Comparison of ENCODE assay signal across 8 mouse cellular contexts in genomic region chr6:73248237-73249048, GRCm38 (mm10). TPM values are rescaled to one million over a fixed set of nuclear protein-coding genes. Genes with fewer than 3 reads are reported as not detected.
DNase-seq lines count a peak whose midpoint lies in the region; ATAC-seq and TF ChIP-seq lines count a peak whose summit lies in the region.

Gene Suclg1 (plus strand): TSS chr6:73248382.

- TF ChIP-seq POLR2A in MEL (IDR thresholded peaks at IDR 0.05; ENCODE audit: control insufficient read depth in 1 of 2, insufficient read depth in 1 of 2, low read depth in 1 of 2, low read length in 2 of 2, poor library complexity in 1 of 2), result peak; percentile 72; a peak in 3 of 4 replicates
- peak; percentile 83 for TF ChIP-seq POLR2A in cerebellum, adult 2 months (IDR thresholded peaks at IDR 0.05; ENCODE audit: borderline replicate concordance, insufficient read depth, low read length)

- H3K4me1 ChIP-seq in MEL (ENCODE audit: control insufficient read depth in 1 of 2, insufficient read depth in 2 of 2, low read length in 2 of 2), result peaks cover 0 to 7% of the 10 kb centered on the region in 2 experiments; a peak in 1 of 4 replicates
- peaks cover 3% of the 10 kb centered on the region; the same call in 1 of the 2 replicates for H3K4me1 ChIP-seq in cerebellum, adult 2 months (ENCODE audit: control insufficient read depth, insufficient read depth, low read length)
- peaks cover 8% of the 10 kb centered on the region for H3K4me1 ChIP-seq in lung, embryonic 16.5 days (replicated peaks; ENCODE audit: control insufficient read depth, insufficient read depth, low read length)

- peak within 1 kb of the TSS; percentile 88 for H3K27ac ChIP-seq in MEL (ENCODE audit: control insufficient read depth, low read depth, low read length)
- H3K27ac ChIP-seq in cerebellum, adult 2 months (ENCODE audit: insufficient read depth, low read length), result peak within 1 kb of the TSS; percentile 72
- peak within 1 kb of the TSS; percentile 81 for H3K27ac ChIP-seq in lung, embryonic 16.5 days (ENCODE audit: low read length)

- ATAC-seq in hematopoietic stem cell, adult 5-6 weeks (replicated peaks in 1 of 2; ENCODE audit: insufficient read depth in 1 of 2, low FRiP score in 2 of 2, low TSS enrichment in 1 of 2, low read depth in 1 of 2, poor library complexity in 2 of 2, severe bottlenecking in 2 of 2), result peak; percentile 93 to 95
- peak; percentile 97 for ATAC-seq in lung, embryonic 16.5 days (ENCODE audit: low read depth)

- no peaks in the 10 kb centered on the region for H3K9me3 ChIP-seq in MEL (replicated peaks; ENCODE audit: insufficient read depth, low read length)
- H3K9me3 ChIP-seq in lung, embryonic 16.5 days (ENCODE audit: control insufficient read depth, low read length), result no peaks in the 10 kb centered on the region

- under 1% methylated on average over 58 of the region's 58 CpGs for WGBS in cerebellum, adult 2 months
- WGBS in lung, embryonic 16.5 days, result under 1% methylated on average over 56 of the region's 58 CpGs

- H3K9ac ChIP-seq in MEL (ENCODE audit: control insufficient read depth, low read depth, low read length, poor library complexity, severe bottlenecking), result peak within 1 kb of the TSS; percentile 95
- H3K9ac ChIP-seq in lung, embryonic 16.5 days (ENCODE audit: low read length), result peak within 1 kb of the TSS; percentile 98

- no peak for TF ChIP-seq RAD21 in MEL (IDR thresholded peaks at IDR 0.05; ENCODE audit: low read depth, low read length)

- H3K79me2 ChIP-seq in MEL (ENCODE audit: control insufficient read depth, insufficient read depth, low read length, poor library complexity), result peaks cover 32% of the 10 kb centered on the region

- DNase-seq in MEL (ENCODE audit: low read depth, low spot score), result peak; percentile 93
- peak; percentile 89 to 90 for DNase-seq in cerebellum, adult 2 months
- DNase-seq in forelimb bud, embryonic 11.5 days (ENCODE audit: low read depth, low spot score), result peak; percentile 88
- DNase-seq in layer of hippocampus, adult 9-10 months (ENCODE audit: low spot score), result peak; percentile 94
- DNase-seq in ovary, postnatal 10 days (ENCODE audit: low spot score), result peak; percentile 85
- peak; percentile 76 to 77 for DNase-seq in thymus, postnatal 10 days (ENCODE audit: low spot score in 2 of 2)

- H3K36me3 ChIP-seq in MEL (ENCODE audit: control insufficient read depth in 1 of 2, insufficient read depth in 2 of 2, low read length in 2 of 2), result peaks cover 0 to 7% of the 10 kb centered on the region in 2 experiments; a peak in 2 of 4 replicates
- no peaks in the 10 kb centered on the region for H3K36me3 ChIP-seq in lung, embryonic 16.5 days (ENCODE audit: control insufficient read depth, insufficient read depth, low read length)

- H3K4me3 ChIP-seq in MEL (ENCODE audit: control insufficient read depth in 1 of 2, insufficient read depth in 1 of 2, low read depth in 2 of 2, low read length in 2 of 2), result peak within 1 kb of the TSS; percentile 78 to 89
- H3K4me3 ChIP-seq in cerebellum, adult 2 months (replicated peaks; ENCODE audit: insufficient read depth, low read depth, low read length), result peak within 1 kb of the TSS; percentile 87
- peak within 1 kb of the TSS; percentile 96 for H3K4me3 ChIP-seq in lung, embryonic 16.5 days (ENCODE audit: low read length)

- TF ChIP-seq EP300 in MEL (IDR thresholded peaks at IDR 0.05; ENCODE audit: low read depth in 1 of 2, low read length in 2 of 2), result no peak

- H3K27me3 ChIP-seq in MEL (ENCODE audit: control insufficient read depth in 1 of 2, insufficient read depth in 2 of 2, low read length in 2 of 2), result no peaks in the 10 kb centered on the region
- H3K27me3 ChIP-seq in cerebellum, adult 2 months (ENCODE audit: control insufficient read depth, insufficient read depth, low read length), result no peaks in the 10 kb centered on the region
- no peaks in the 10 kb centered on the region for H3K27me3 ChIP-seq in lung, embryonic 16.5 days (ENCODE audit: control insufficient read depth, insufficient read depth, low read depth, low read length)

- peak within 1 kb of the TSS; percentile 77 for H3K4me2 ChIP-seq in lung, embryonic 16.5 days (ENCODE audit: low read depth, low read length)

- TF ChIP-seq CTCF in MEL (IDR thresholded peaks at IDR 0.05 in 2 of 3, conservative IDR thresholded peaks at IDR 0.05 in 1 of 3; ENCODE audit: control insufficient read depth in 1 of 3, insufficient read depth in 1 of 3, low read depth in 2 of 3, low read length in 3 of 3, poor library complexity in 1 of 3, severe bottlenecking in 1 of 3), result peak in 1 of 3 experiments; percentile 11; a peak in 1 of 6 replicates
- no peak for TF ChIP-seq CTCF in cerebellum, adult 2 months (IDR thresholded peaks at IDR 0.05; ENCODE audit: borderline replicate concordance, insufficient read depth, low read depth, low read length)

TF ChIP-seq in MEL, 35 proteins besides CTCF, POLR2A, EP300 and RAD21:
- TF ChIP-seq MYC (IDR thresholded peaks at IDR 0.05; ENCODE audit: low read depth, low read length) (peak; percentile 81; the same call in 1 of the 2 replicates), KAT2A (conservative IDR thresholded peaks at IDR 0.05; ENCODE audit: low read depth, low read length) (peak; percentile 83; the same call in 1 of the 2 replicates), GABPA (IDR thresholded peaks at IDR 0.05; ENCODE audit: low read depth, low read length) (no peak), GATA1 (IDR thresholded peaks at IDR 0.05; ENCODE audit: low read depth, low read length) (no peak), USF2 (IDR thresholded peaks at IDR 0.05; ENCODE audit: borderline replicate concordance in 1 of 2, insufficient read depth in 1 of 2, low read depth in 1 of 2, low read length in 2 of 2) (no peak), ETS1 (IDR thresholded peaks at IDR 0.05; ENCODE audit: low read depth, low read length) (peak; percentile 26; the same call in 1 of the 2 replicates), MXI1 (IDR thresholded peaks at IDR 0.05; ENCODE audit: low read depth, low read length) (peak; percentile 99), MAZ (IDR thresholded peaks at IDR 0.05; ENCODE audit: low read depth, low read length) (peak; percentile 42; the same call in 1 of the 2 replicates), ZC3H11A (IDR thresholded peaks at IDR 0.05; ENCODE audit: low read depth, low read length) (no peak), HCFC1 (IDR thresholded peaks at IDR 0.05; ENCODE audit: low read depth, low read length) (peak; percentile 98), ZMIZ1 (IDR thresholded peaks at IDR 0.05; ENCODE audit: low read depth, low read length) (0 out of 2 replicates have a peak, but pooled peaks have one; percentile 42), POLR2AphosphoS2 (IDR thresholded peaks at IDR 0.05; ENCODE audit: low read length) (peak; percentile 80), JUND (IDR thresholded peaks at IDR 0.05; ENCODE audit: low read depth, low read length) (no peak), MEF2A (IDR thresholded peaks at IDR 0.05; ENCODE audit: extremely low read depth, insufficient replicate concordance, low read depth, low read length, poor library complexity, severe bottlenecking) (no peak), TBP (IDR thresholded peaks at IDR 0.05; ENCODE audit: low read depth, low read length) (peak; percentile 63; the same call in 1 of the 2 replicates), NRF1 (IDR thresholded peaks at IDR 0.05; ENCODE audit: insufficient read depth, low read depth, low read length, poor library complexity, severe bottlenecking) (peak; percentile 41; the same call in 1 of the 2 replicates), MYB (IDR thresholded peaks at IDR 0.05; ENCODE audit: low read depth, low read length) (no peak), E2F4 (IDR thresholded peaks at IDR 0.05; ENCODE audit: borderline replicate concordance, low read depth, low read length) (no peak), RCOR1 (IDR thresholded peaks at IDR 0.05; ENCODE audit: low read depth, low read length) (no peak), BHLHE40 (IDR thresholded peaks at IDR 0.05; ENCODE audit: borderline replicate concordance, low read depth, low read length) (no peak), NELFE (IDR thresholded peaks at IDR 0.05; ENCODE audit: low read depth, low read length) (peak; percentile 79), ZKSCAN1 (IDR thresholded peaks at IDR 0.05; ENCODE audit: low read depth, low read length) (no peak), ELF1 (IDR thresholded peaks at IDR 0.05; ENCODE audit: low read depth, low read length) (0 out of 2 replicates have a peak, but pooled peaks have one; percentile 12), USF1 (IDR thresholded peaks at IDR 0.05; ENCODE audit: low read depth, low read length) (peak; percentile 29; the same call in 1 of the 2 replicates), CHD2 (IDR thresholded peaks at IDR 0.05; ENCODE audit: low read length) (no peak), MAX (IDR thresholded peaks at IDR 0.05; ENCODE audit: low read length) (peak; percentile 100), CHD1 (IDR thresholded peaks at IDR 0.05; ENCODE audit: low read depth, low read length) (no peak), POLR2AphosphoS5 (IDR thresholded peaks at IDR 0.05; ENCODE audit: borderline replicate concordance, low read depth, low read length) (no peak), UBTF (IDR thresholded peaks at IDR 0.05; ENCODE audit: borderline replicate concordance, insufficient read depth, low read depth, low read length) (no peak), MAFK (IDR thresholded peaks at IDR 0.05; ENCODE audit: borderline replicate concordance, low read depth, low read length) (no peak), SIN3A (IDR thresholded peaks at IDR 0.05; ENCODE audit: low read length) (peak; percentile 96; the same call in 1 of the 2 replicates), ZNF384 (IDR thresholded peaks at IDR 0.05; ENCODE audit: low read depth, low read length) (no peak), SMC3 (IDR thresholded peaks at IDR 0.05; ENCODE audit: low read depth, low read length) (no peak), TAL1 (IDR thresholded peaks at IDR 0.05; ENCODE audit: low read length) (no peak), TCF12 (IDR thresholded peaks at IDR 0.05; ENCODE audit: low read depth, low read length) (peak; percentile 49; the same call in 1 of the 2 replicates)

RNA-seq across cellular contexts. Expression of gene Suclg1, which starts in this region (rescaled TPM):
- total RNA-seq in MEL (2012; rRNA removed), result 153 and 158 TPM in 2 replicates
- polyA plus RNA-seq in MEL (2012; ENCODE audit: insufficient read depth in 1 of 2, insufficient read length in 2 of 2, low read depth in 1 of 2, low replicate concordance in 2 of 2, missing spikeins in 1 of 2), result 100 to 1,000 TPM in 1 of 2 experiments, not detected in 1; 207 TPM
- polyA plus RNA-seq in cerebellum, adult 2 months (2012; rRNA removed), result 210 and 214 TPM in 2 replicates
- 87.5 and 107 TPM in 2 replicates for total RNA-seq in hematopoietic stem cell, adult 5-6 weeks (2017)
- polyA plus RNA-seq in lung, embryonic 16.5 days (2015; fragmentation: Nextera tagmentation; extraction: Ambion mirVana), result 148 and 151 TPM in 2 replicates

Comparison
In these comparisons a context has a peak if more than half of its experiments do, and no peak if none do; other contexts are left out.
1. Peak in every context shown above with its lines: DNase-seq, ATAC-seq, H3K4me3 ChIP-seq and H3K27ac ChIP-seq.